8 mouse cellular contexts compared by ENCODE assay signal in genomic region chr19:9134746-9135511, GRCm38 (mm10). TPM values are rescaled to one million over a fixed set of nuclear protein-coding genes. Genes with fewer than 3 reads are reported as not detected.
DNase-seq lines count a peak whose midpoint lies in the region; ATAC-seq lines count a peak whose summit lies in the region.

No protein-coding gene starts in this region.

- H3K27me3 ChIP-seq in forebrain, embryonic 14.5 days (replicated peaks; ENCODE audit: control insufficient read depth, insufficient read depth, low read length), result no peaks in the 10 kb centered on the region
- no peaks in the 10 kb centered on the region for H3K27me3 ChIP-seq in lung, embryonic 15.5 days

- 2% methylated on average over 35 of the region's 37 CpGs for WGBS in forebrain, embryonic 14.5 days
- under 1% methylated on average over 34 of the region's 37 CpGs for WGBS in lung, embryonic 15.5 days

- H3K4me3 ChIP-seq in forebrain, embryonic 14.5 days (ENCODE audit: low read depth, low read length), result peak overlapping the region; percentile 67
- H3K4me3 ChIP-seq in lung, embryonic 15.5 days, result peak overlapping the region; percentile 77

- no peaks in the 10 kb centered on the region for H3K9me3 ChIP-seq in forebrain, embryonic 14.5 days (replicated peaks; ENCODE audit: control insufficient read depth, low read length)
- no peaks in the 10 kb centered on the region for H3K9me3 ChIP-seq in lung, embryonic 15.5 days

- H3K4me1 ChIP-seq in forebrain, embryonic 14.5 days (ENCODE audit: control insufficient read depth, insufficient read depth, low read length), result no peaks in the 10 kb centered on the region; the same call in 1 of the 2 replicates
- peaks cover 16% of the 10 kb centered on the region for H3K4me1 ChIP-seq in lung, embryonic 15.5 days

- H3K27ac ChIP-seq in forebrain, embryonic 14.5 days (ENCODE audit: low read depth, low read length), result no peak overlapping the region; the same call in 1 of the 2 replicates
- H3K27ac ChIP-seq in lung, embryonic 15.5 days, result peak overlapping the region; percentile 22; the same call in 1 of the 2 replicates

- peak overlapping the region; percentile 74 for H3K9ac ChIP-seq in forebrain, embryonic 14.5 days (ENCODE audit: low read length)
- peak overlapping the region; percentile 68 for H3K9ac ChIP-seq in lung, embryonic 15.5 days

- peak overlapping the region; percentile 79 for H3K4me2 ChIP-seq in forebrain, embryonic 14.5 days (ENCODE audit: low read length)
- peak overlapping the region; percentile 95 for H3K4me2 ChIP-seq in lung, embryonic 15.5 days

- H3K36me3 ChIP-seq in forebrain, embryonic 14.5 days (ENCODE audit: control insufficient read depth, insufficient read depth, low read length), result no peaks in the 10 kb centered on the region
- H3K36me3 ChIP-seq in lung, embryonic 15.5 days, result 0 out of 2 replicates have a peak, but pooled peaks cover 3% of the 10 kb centered on the region

- peak; percentile 24 to 33 for DNase-seq in lung, adult 18-20 months
- no peak for DNase-seq in lung, postnatal 14 days
- peak; percentile 59 for DNase-seq in cerebellum, adult 11 months
- DNase-seq in forebrain, embryonic 14.5 days (ENCODE audit: low spot score), result peak; percentile 45
- DNase-seq in kidney, adult 11 months, result peak; percentile 13
- peak; percentile 47 for DNase-seq in retina, embryonic 14.5 days (ENCODE audit: low spot score)
- no peak for DNase-seq in urinary bladder, postnatal 10 days (ENCODE audit: low spot score)

- ATAC-seq in forebrain, embryonic 14.5 days, result peak; percentile 76
- ATAC-seq in lung, embryonic 15.5 days (ENCODE audit: borderline replicate concordance, extremely low read depth, low FRiP score, low TSS enrichment), result peak; percentile 73

RNA-seq across cellular contexts. Expression of gene Asrgl1, which starts 0.5 kb away (rescaled TPM):
- polyA plus RNA-seq in forebrain, embryonic 14.5 days (2014; fragmentation: Nextera tagmentation; extraction: Ambion mirVana), result 24.4 and 38.6 TPM in 2 replicates
- polyA plus RNA-seq in lung, embryonic 15.5 days (2015; fragmentation: Nextera tagmentation; extraction: Ambion mirVana), result 14.1 and 18.1 TPM in 2 replicates

RNA-seq across cellular contexts. Expression of gene Scgb1a1, which starts 47.2 kb away (rescaled TPM):
- not detected in 2 replicates for polyA plus RNA-seq in forebrain, embryonic 14.5 days (2014; fragmentation: Nextera tagmentation; extraction: Ambion mirVana)
- 5.1 and 8.7 TPM in 2 replicates for polyA plus RNA-seq in lung, embryonic 15.5 days (2015; fragmentation: Nextera tagmentation; extraction: Ambion mirVana)

Comparison
In these comparisons a context has a peak if more than half of its experiments do, and no peak if none do; other contexts are left out.
1. DNase-seq: peak in lung, adult 18-20 months (2 of 2), cerebellum, adult 11 months (single experiment), forebrain, embryonic 14.5 days (single experiment), kidney, adult 11 months (single experiment) and retina, embryonic 14.5 days (single experiment); none in lung, postnatal 14 days (single experiment) and urinary bladder, postnatal 10 days (single experiment).